Mouse (Mus musculus): ENCODE data around the gene Nr4a3.

GRCm38 (mm10) chr4:48047136-48047765, 2.3 kb downstream of the Nr4a3 start:
- TF ChIP-seq NRF1 (IDR thresholded peaks at IDR 0.05; ENCODE audit: insufficient read depth, low read depth, low read length, poor library complexity, severe bottlenecking) (no peak), UBTF (IDR thresholded peaks at IDR 0.05; ENCODE audit: borderline replicate concordance, insufficient read depth, low read depth, low read length) (no peak), USF1 (IDR thresholded peaks at IDR 0.05; ENCODE audit: low read depth, low read length) (no peak), POLR2AphosphoS2 (IDR thresholded peaks at IDR 0.05; ENCODE audit: low read length) (no peak), EP300 (IDR thresholded peaks at IDR 0.05; ENCODE audit: low read depth in 1 of 2, low read length in 2 of 2) (no peak), POLR2A (IDR thresholded peaks at IDR 0.05; ENCODE audit: control insufficient read depth in 1 of 2, insufficient read depth in 1 of 2, low read depth in 1 of 2, low read length in 2 of 2, poor library complexity in 1 of 2) (0 out of 4 replicates have a peak, but pooled peaks of 1 of the 2 experiments have one; percentile 25), ZNF384 (IDR thresholded peaks at IDR 0.05; ENCODE audit: low read depth, low read length) (no peak), CTCF (IDR thresholded peaks at IDR 0.05 in 2 of 3, conservative IDR thresholded peaks at IDR 0.05 in 1 of 3; ENCODE audit: control insufficient read depth in 1 of 3, insufficient read depth in 1 of 3, low read depth in 2 of 3, low read length in 3 of 3, poor library complexity in 1 of 3, severe bottlenecking in 1 of 3) (no peak), TCF12 (IDR thresholded peaks at IDR 0.05; ENCODE audit: low read depth, low read length) (no peak), MYC (IDR thresholded peaks at IDR 0.05; ENCODE audit: low read depth, low read length) (no peak)

Data from MEL (cell line).